Mouse (Mus musculus): ENCODE measurements at regions not wholly inside any gene's neighbourhood (a gene's known extent, or its start where the extent isn't known, plus 50 kb on each side); places are given as distances from the start of the nearest gene placed in this dataset.

- no peak for DNase-seq (ENCODE audit: low spot score in 2 of 2)
Observed at GRCm38 (mm10) chr10:98434974-98435373, 479.2 kb upstream of the Atp2b1 start.

GRCm38 (mm10) chr10:98461538-98461937 lies 452.7 kb upstream of the Atp2b1 start:
- no peak for DNase-seq (ENCODE audit: low spot score in 2 of 2)

- DNase-seq (ENCODE audit: low spot score in 2 of 2) = no peak
Observed at GRCm38 (mm10) chr10:98474581-98474980, 439.6 kb upstream of the Atp2b1 start.

- no peak for DNase-seq (ENCODE audit: low spot score in 2 of 2)
Observed at GRCm38 (mm10) chr10:98485751-98486681, 428.2 kb upstream of the Atp2b1 start.

- DNase-seq (ENCODE audit: low spot score in 2 of 2) = peak; percentile 38 to 72
Observed at GRCm38 (mm10) chr10:98494354-98494753, 419.9 kb upstream of the Atp2b1 start.

GRCm38 (mm10) chr10:98496254-98496653 lies 418.0 kb upstream of the Atp2b1 start:
- DNase-seq (ENCODE audit: low spot score in 2 of 2) = no peak

GRCm38 (mm10) chr10:98500315-98500714 lies 413.9 kb upstream of the Atp2b1 start:
- DNase-seq (ENCODE audit: low spot score in 2 of 2) = no peak

GRCm38 (mm10) chr10:98501566-98501965 lies 412.6 kb upstream of the Atp2b1 start:
- no peak for DNase-seq (ENCODE audit: low spot score in 2 of 2)

- no peak for DNase-seq (ENCODE audit: low spot score in 2 of 2)
Observed at GRCm38 (mm10) chr10:98504524-98504923, 409.7 kb upstream of the Atp2b1 start.

GRCm38 (mm10) chr10:98508515-98509143 lies 405.6 kb upstream of the Atp2b1 start:
- DNase-seq (ENCODE audit: low spot score in 2 of 2) = no peak

- DNase-seq (ENCODE audit: low spot score in 2 of 2) = no peak
Observed at GRCm38 (mm10) chr10:98514836-98515235, 399.4 kb upstream of the Atp2b1 start.

- no peak for DNase-seq (ENCODE audit: low spot score in 2 of 2)
Observed at GRCm38 (mm10) chr10:98517609-98518008, 396.6 kb upstream of the Atp2b1 start.

GRCm38 (mm10) chr10:98529565-98529964 lies 384.6 kb upstream of the Atp2b1 start:
- DNase-seq (ENCODE audit: low spot score in 2 of 2) = no peak

GRCm38 (mm10) chr10:98531425-98531824 lies 382.8 kb upstream of the Atp2b1 start:
- no peak for DNase-seq (ENCODE audit: low spot score in 2 of 2)

GRCm38 (mm10) chr10:98538706-98539105 lies 375.5 kb upstream of the Atp2b1 start:
- DNase-seq (ENCODE audit: low spot score in 2 of 2) = no peak

- DNase-seq (ENCODE audit: low spot score in 2 of 2) = no peak
Observed at GRCm38 (mm10) chr10:98541062-98541461, 373.1 kb upstream of the Atp2b1 start.

- DNase-seq (ENCODE audit: low spot score in 2 of 2) = no peak
Observed at GRCm38 (mm10) chr10:98542072-98542471, 372.1 kb upstream of the Atp2b1 start.

GRCm38 (mm10) chr10:98543253-98543997 lies 370.8 kb upstream of the Atp2b1 start:
- DNase-seq (ENCODE audit: low spot score in 2 of 2) = no peak

GRCm38 (mm10) chr10:98543998-98544349 lies 370.2 kb upstream of the Atp2b1 start:
- DNase-seq (ENCODE audit: low spot score in 2 of 2) = no peak

GRCm38 (mm10) chr10:98554575-98554974 lies 359.6 kb upstream of the Atp2b1 start:
- DNase-seq (ENCODE audit: low spot score in 2 of 2) = no peak

- DNase-seq (ENCODE audit: low spot score in 2 of 2) = no peak
Observed at GRCm38 (mm10) chr10:98557470-98558060, 356.6 kb upstream of the Atp2b1 start.

GRCm38 (mm10) chr10:98558560-98558959 lies 355.6 kb upstream of the Atp2b1 start:
- DNase-seq (ENCODE audit: low spot score in 2 of 2) = no peak

All from spleen, postnatal 4 days (tissue).